Mouse (Mus musculus) midbrain, embryonic 12.5 days (tissue): ENCODE measurements around the gene Myh9. TPM values are rescaled to one million over a fixed set of nuclear protein-coding genes. Genes with fewer than 3 reads are reported as not detected.

Experiments
- ATAC-seq: fragments of 200-750 bp; cut with Nextera tagmentation; 2 replicates; pipeline ENCODE4 v1.8.0; 2017; ENCODE audit warnings: low read depth, moderate TSS enrichment, moderate library complexity; ENCODE audit not compliant: low FRiP score
- H3K27ac ChIP-seq: fragments of 300-500 bp; sonication (generic); replicated peaks from 2 replicates; pipeline ENCODE4 v1.5.1; 2016; ENCODE audit warnings: mild to moderate bottlenecking
- H3K27me3 ChIP-seq: fragments of 300-500 bp; sonication (generic); 2 replicates; pipeline ENCODE4 v1.6.1; 2016; ENCODE audit warnings: mild to moderate bottlenecking
- H3K36me3 ChIP-seq: fragments of 300-500 bp; sonication (generic); 2 replicates; pipeline ENCODE4 v1.6.1; 2016
- H3K4me1 ChIP-seq: fragments of 300-500 bp; sonication (generic); 2 replicates; pipeline ENCODE4 v1.6.1; 2016
- H3K4me2 ChIP-seq: fragments of 300-500 bp; sonication (generic); replicated peaks from 2 replicates; pipeline ENCODE4 v1.6.1; 2016; ENCODE audit warnings: mild to moderate bottlenecking, moderate library complexity
- H3K4me3 ChIP-seq: fragments of 300-500 bp; sonication (generic); 2 replicates; pipeline ENCODE4 v1.5.1; 2016; ENCODE audit warnings: mild to moderate bottlenecking
- H3K9ac ChIP-seq: fragments of 300-500 bp; sonication (generic); replicated peaks from 2 replicates; pipeline ENCODE4 v1.6.1; 2016; ENCODE audit warnings: mild to moderate bottlenecking, moderate library complexity
- H3K9me3 ChIP-seq: fragments of 300-500 bp; sonication (generic); 2 replicates; pipeline ENCODE4 v1.6.1; 2016; ENCODE audit warnings: mild to moderate bottlenecking
- WGBS: fragments of 180-500 bp; shearing (Covaris S2); methylation state at CpG from one replicate; pipeline ENCODE4 v1.1.7; 2016; 5-methylcytosine and 5-hydroxymethylcytosine counted together
- polyA plus RNA-seq: library from polyadenylated mRNA; unstranded; fragments of >200 nt; fragmentation: Nextera tagmentation; extraction: Ambion mirVana; gene quantifications from 2 replicates; pipeline ENCODE4 v1.2.1, GENCODE M21; 2016

Gene Myh9
- polyA plus RNA-seq, 1 experiment from 2014 or later, result 24.9 TPM

DNA sequence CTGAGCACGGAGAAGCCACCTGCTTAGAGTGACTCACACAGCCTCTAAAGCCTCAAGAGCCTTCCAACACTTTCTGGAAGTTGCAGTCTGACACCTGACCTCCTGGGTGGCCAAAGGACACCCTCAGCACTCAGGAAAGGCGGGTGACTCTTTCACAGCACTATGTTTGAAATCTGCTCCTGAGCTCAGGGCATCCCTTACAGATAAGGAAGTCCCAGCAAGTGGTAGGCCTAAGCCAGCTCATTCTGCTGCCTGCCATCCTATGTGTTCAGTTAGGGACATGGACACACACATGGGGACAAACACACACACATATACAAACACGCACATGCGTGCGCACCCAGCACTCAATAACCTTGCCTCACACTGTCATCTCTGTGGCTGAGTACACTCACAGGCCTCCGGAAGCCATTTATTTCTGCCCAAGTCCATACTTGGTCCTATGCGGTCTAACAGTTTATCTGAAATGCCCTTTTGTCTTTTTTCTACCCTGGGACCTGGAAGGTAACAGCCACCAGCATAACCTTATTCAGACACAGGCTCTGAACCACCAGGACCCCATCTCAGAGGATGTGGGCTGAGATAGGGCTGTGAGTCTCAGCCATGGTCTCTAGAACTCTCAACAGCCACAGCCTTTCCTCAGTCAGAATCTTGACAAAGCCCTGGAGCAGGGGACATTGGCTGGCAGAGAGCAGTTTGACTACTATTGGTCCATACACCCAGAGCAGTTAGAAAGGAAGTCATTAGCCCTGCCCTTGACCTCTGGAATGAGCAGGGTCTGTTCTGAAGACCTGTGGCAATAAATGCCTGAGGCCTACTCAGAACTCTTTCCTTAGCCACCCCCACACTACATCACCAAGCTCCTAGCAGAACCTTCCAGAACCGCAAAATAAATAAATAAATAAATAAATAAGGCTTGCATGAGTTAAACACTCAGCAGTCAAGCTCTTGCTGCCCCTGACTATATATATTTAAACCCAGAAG, 42.2 kb downstream of the Myh9 start:
- peak overlapping the region; percentile 63; the same call in 1 of the 2 replicates for H3K27ac ChIP-seq
- H3K9me3 ChIP-seq, result no peaks in the 10 kb centered on the region
- no peak for ATAC-seq
- H3K4me2 ChIP-seq, result no peak overlapping the region
- no peaks in the 10 kb centered on the region for H3K27me3 ChIP-seq
- no peak overlapping the region for H3K9ac ChIP-seq
- peaks cover 16% of the 10 kb centered on the region for H3K4me1 ChIP-seq
- 87% methylated on average over 8 of the region's 8 CpGs for WGBS
- H3K36me3 ChIP-seq, result 0 out of 2 replicates have a peak, but pooled peaks cover 13% of the 10 kb centered on the region
- no peak overlapping the region for H3K4me3 ChIP-seq

DNA sequence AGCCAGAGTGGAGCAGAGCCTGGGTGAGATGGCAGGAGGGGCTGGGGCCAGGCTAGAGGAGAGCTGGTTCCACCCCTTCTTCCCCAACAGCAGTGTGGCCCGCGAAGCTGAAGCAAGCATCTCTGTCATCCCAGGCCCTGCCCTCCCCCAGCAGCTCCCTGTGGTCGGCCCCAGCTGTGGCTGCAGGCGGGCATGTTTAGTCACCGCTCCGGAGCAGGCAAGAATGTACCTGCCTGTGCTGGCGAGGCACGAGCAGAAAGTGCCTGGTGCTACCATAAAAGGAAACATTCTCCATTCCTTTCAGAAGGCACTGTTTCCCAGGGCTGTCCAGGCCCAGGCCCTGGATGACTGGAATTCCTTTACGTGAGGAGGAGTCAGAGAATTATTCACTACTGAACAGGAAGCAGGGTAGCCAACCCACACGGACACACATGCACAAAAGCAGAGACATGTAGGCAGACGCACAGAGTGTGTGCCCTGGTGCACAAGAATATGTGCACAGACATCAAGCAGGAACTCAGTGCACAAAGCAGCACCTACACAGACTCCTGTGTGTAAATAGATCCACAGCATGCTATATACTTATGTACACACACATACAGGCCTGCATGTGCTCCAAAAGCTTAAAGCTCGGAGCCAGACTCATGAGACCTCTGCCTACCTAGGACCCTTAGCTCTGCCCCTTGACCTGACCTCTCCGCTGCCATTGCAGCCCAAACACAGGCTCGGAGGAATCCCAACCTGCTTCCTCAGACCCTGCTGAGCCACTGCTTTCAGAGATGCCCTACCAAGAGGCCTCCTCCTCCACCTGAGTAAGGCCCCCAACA, 43.1 kb downstream of the Myh9 start:
- no peak for ATAC-seq
- no peak overlapping the region for H3K4me2 ChIP-seq
- H3K27ac ChIP-seq, result peak overlapping the region; percentile 63
- H3K4me1 ChIP-seq, result peaks cover 16% of the 10 kb centered on the region
- peaks cover 14% of the 10 kb centered on the region; the same call in 1 of the 2 replicates for H3K36me3 ChIP-seq
- no peaks in the 10 kb centered on the region for H3K9me3 ChIP-seq
- no peak overlapping the region for H3K9ac ChIP-seq
- 32% methylated on average over 14 of the region's 14 CpGs for WGBS
- no peak overlapping the region for H3K4me3 ChIP-seq
- H3K27me3 ChIP-seq, result no peaks in the 10 kb centered on the region

DNA sequence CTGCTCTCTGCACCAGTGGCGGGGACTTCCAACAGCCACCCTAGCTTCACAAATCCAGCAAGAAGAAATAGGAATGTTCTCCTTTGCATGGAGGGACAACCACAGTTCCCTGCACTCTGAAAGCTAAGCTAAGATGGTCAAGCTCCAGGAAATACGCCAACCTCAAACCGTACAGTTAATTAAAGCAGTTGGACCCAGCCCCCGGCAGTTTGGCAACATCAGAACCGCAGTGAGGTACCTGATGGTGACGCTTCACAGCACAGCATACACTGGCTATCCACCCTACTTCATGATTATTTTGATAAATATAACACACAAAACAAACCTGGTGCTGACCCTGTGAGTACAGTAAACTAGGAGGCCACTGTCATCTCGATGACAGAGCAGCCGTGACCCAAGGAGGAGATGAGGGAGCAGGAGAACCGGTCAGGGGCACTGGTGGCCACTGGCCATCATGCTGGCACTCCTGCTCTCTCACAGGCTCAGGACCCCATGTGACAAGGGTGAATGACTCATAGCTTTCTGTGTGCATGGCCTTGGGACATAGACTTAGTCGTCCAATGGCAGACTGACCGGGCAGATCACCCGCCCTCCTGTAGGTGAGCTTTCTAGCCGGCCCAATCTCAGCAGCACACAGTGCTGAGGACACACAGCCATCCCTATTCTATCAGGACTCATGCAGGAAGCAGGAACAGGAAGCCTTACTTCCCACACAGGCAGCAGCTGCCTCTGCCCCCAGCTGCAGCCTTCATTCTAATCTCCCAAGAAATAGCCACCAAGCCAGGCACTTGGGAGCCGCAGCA, 44.2 kb downstream of the Myh9 start:
- Histone ChIP-seq H3K9me3 (no peaks in the 10 kb centered on the region), H3K9ac (no peak overlapping the region), H3K27me3 (no peaks in the 10 kb centered on the region), H3K4me3 (no peak overlapping the region), H3K4me2 (no peak overlapping the region), H3K36me3 (peaks cover 14% of the 10 kb centered on the region; the same call in 1 of the 2 replicates), H3K4me1 (peaks cover 16% of the 10 kb centered on the region), H3K27ac (peak overlapping the region; percentile 63)
- ATAC-seq, result no peak
- WGBS, result 87% methylated on average over 14 of the region's 14 CpGs

DNA sequence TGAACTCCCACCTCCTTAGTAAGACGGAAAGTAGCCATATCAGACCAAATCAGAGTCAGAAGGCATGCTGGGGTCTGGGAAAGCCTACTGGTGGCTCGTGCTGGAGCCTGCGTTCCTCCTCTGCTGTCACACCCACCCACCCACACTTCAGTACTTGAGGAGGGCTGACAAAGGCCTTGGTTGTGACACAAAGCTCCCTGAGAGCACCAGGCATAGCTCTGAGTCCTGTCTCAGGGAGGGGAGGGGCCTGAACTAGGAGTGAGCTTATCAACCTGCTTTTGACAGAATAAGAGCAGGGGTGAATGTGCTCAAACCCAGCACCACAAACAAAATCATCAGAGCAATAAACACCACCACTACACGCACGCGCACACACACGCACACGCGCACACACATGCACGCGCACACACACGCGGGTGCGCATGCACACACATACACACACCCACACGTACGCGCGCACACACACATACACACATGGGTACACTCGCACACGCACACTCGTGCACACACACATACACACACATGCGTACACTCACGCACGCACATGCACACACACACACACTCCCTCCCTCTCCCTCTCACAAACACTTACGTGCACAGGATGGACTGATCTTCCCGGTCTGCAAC, 45.5 kb downstream of the Myh9 start:
- ATAC-seq, result no peak
- H3K4me2 ChIP-seq, result no peak overlapping the region
- no peak overlapping the region for H3K9ac ChIP-seq
- H3K27ac ChIP-seq, result no peak overlapping the region
- WGBS, result 95% methylated on average over 26 of the region's 26 CpGs
- H3K4me3 ChIP-seq, result no peak overlapping the region
- H3K4me1 ChIP-seq, result peaks cover 16% of the 10 kb centered on the region
- H3K36me3 ChIP-seq, result peaks cover 14% of the 10 kb centered on the region
- no peaks in the 10 kb centered on the region for H3K9me3 ChIP-seq
- no peaks in the 10 kb centered on the region for H3K27me3 ChIP-seq

DNA sequence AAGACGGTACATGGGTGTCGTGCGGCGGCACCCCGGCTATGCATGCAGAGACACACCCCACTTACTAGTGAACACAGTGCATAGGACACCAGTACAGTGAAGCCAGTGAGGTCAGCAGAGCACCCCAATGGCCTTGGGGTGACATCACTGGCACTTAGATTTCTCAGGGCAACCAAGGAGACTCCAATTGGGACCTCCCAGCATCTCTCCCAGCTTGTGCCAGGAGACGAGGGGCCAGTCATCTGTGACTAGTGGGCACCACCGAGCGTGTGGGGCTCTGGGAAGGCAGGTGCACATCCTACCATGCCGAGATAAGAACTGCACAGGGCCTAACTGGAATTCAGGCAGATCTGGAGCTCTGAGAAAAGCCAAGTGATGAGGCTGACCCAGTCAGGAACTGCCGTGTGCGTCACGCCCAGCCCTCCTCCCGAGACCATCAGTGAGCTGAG, 47.0 kb downstream of the Myh9 start:
- peaks cover 29% of the 10 kb centered on the region for H3K36me3 ChIP-seq

DNA sequence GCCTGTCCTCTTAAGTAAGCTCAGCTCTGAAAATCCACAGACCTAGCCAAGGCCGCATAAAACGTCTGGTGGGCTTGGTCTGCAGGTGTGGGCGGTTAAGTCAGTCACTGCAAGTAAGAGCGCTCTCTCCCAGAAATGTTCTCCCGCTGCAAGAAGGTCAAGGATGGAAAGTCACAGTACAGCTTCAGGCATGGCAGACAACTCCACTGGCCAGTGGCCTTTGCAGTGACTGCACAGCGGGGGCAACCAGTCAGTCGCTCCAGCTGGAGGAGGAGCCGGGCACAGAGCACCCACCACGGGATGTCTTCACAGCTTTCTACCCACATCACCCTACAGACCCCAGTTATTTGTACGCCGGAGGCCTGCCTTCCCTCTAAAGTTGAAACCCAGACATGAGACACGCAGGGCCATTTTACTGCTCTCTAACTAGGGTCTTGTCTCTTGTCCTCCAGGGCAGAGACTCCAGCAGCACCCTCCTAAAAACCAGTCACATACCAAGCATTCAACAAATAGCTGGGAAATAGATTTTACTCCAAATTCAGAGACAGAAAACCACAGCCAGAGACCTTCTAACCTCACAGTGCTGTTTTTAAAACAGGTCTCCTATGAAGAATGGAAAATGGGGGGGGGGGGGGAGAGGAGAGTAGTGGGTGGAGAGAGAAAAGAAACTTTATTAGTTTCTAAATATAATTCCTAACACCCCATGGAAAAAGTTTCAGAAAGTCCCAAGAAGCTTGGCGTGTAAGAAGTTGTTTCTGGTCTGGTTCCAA, 47.7 kb downstream of the Myh9 start:
- WGBS, result 92% methylated on average over 13 of the region's 13 CpGs
- no peak for ATAC-seq
- H3K9ac ChIP-seq, result no peak overlapping the region
- no peak overlapping the region for H3K27ac ChIP-seq
- no peaks in the 10 kb centered on the region for H3K9me3 ChIP-seq
- H3K27me3 ChIP-seq, result no peaks in the 10 kb centered on the region
- peaks cover 35% of the 10 kb centered on the region for H3K36me3 ChIP-seq
- no peak overlapping the region for H3K4me2 ChIP-seq
- no peak overlapping the region for H3K4me3 ChIP-seq
- H3K4me1 ChIP-seq, result peaks cover 15% of the 10 kb centered on the region

More for the DNA sequence above, 47.0 kb downstream of the Myh9 start:
- H3K9me3 ChIP-seq, result no peaks in the 10 kb centered on the region
- H3K4me1 ChIP-seq, result peaks cover 16% of the 10 kb centered on the region
- H3K4me2 ChIP-seq, result no peak overlapping the region
- WGBS, result 91% methylated on average over 13 of the region's 13 CpGs
- no peak overlapping the region for H3K4me3 ChIP-seq
- ATAC-seq, result no peak
- no peak overlapping the region for H3K9ac ChIP-seq
- no peaks in the 10 kb centered on the region for H3K27me3 ChIP-seq
- no peak overlapping the region for H3K27ac ChIP-seq

DNA sequence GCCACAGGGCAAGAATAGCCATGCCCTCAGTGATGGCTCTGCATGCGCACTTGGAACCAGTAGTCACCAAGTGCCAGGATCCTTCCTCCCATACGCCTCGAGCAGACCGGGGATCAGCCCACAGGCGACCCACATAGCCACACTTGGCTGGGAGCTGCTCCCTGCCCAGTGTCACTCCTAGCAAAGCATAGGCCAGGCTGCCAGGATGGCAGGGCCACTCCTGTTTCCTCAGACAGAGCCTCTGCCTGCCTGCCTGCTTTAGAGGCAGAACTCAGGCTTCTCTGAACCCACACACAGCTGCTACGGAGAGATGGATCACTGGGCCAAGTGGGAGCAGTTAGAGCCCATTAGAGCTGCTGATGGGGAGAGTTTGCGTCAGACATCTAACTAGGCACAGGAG, 48.4 kb downstream of the Myh9 start:
- 94% methylated on average over 7 of the region's 7 CpGs for WGBS
- no peak for ATAC-seq
- peaks cover 42% of the 10 kb centered on the region for H3K36me3 ChIP-seq

DNA sequence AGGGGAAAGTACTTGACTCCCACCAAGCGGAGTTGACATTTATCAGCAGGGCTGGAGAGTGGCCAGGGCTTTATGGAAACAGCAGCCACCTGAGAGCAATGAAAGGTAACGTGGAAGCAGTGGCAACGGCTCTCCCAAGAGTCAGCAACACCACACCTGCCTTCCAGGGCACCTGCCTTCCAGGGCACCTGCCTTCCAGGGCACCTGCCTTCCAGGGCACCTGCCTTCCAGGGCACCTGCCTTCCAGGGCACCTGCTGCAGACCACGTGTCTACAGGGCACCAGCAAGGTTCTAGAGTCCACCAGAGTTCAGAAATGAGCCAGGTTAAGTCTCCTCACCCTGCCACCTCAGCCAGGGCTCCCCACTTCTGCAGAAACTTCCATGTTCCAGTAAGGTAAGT, 48.9 kb downstream of the Myh9 start:
- Histone ChIP-seq H3K9ac (no peak overlapping the region), H3K4me2 (no peak overlapping the region), H3K27ac (no peak overlapping the region), H3K9me3 (no peaks in the 10 kb centered on the region), H3K4me1 (0 out of 2 replicates have a peak, but pooled peaks cover 5% of the 10 kb centered on the region), H3K4me3 (no peak overlapping the region), H3K36me3 (peaks cover 47% of the 10 kb centered on the region), H3K27me3 (no peaks in the 10 kb centered on the region)
- 90% methylated on average over 4 of the region's 4 CpGs for WGBS
- no peak for ATAC-seq

More for the DNA sequence above, 48.4 kb downstream of the Myh9 start:
- Histone ChIP-seq H3K27me3 (no peaks in the 10 kb centered on the region), H3K9me3 (no peaks in the 10 kb centered on the region), H3K4me2 (no peak overlapping the region), H3K4me3 (no peak overlapping the region), H3K9ac (no peak overlapping the region), H3K27ac (no peak overlapping the region), H3K4me1 (peaks cover 8% of the 10 kb centered on the region; the same call in 1 of the 2 replicates)

DNA sequence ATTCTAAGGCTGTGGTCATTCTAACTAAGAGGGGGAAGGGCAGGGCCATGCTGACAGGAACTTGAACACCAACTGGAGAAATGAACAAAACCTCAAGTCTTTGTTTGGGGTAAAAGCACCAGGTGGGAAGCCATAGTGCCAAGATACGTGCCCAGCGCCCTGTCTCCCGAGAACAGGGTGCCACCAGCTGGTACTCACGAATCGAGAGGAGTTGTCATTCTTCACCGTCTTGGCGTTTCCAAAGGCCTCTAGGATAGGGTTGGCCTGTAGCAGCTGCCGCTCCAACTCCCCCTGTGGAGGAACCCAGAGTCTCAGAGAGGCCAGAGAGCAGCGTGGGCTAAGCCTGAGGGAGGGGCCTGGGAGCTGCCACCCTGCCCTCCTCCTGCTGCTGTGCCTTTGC, 49.9 kb downstream of the Myh9 start:
- Histone ChIP-seq H3K4me3 (no peak overlapping the region), H3K36me3 (peaks cover 54% of the 10 kb centered on the region), H3K27ac (no peak overlapping the region), H3K9ac (no peak overlapping the region), H3K4me1 (no peaks in the 10 kb centered on the region), H3K4me2 (no peak overlapping the region), H3K27me3 (no peaks in the 10 kb centered on the region), H3K9me3 (no peaks in the 10 kb centered on the region)
- 88% methylated on average over 9 of the region's 9 CpGs for WGBS
- no peak for ATAC-seq

DNA sequence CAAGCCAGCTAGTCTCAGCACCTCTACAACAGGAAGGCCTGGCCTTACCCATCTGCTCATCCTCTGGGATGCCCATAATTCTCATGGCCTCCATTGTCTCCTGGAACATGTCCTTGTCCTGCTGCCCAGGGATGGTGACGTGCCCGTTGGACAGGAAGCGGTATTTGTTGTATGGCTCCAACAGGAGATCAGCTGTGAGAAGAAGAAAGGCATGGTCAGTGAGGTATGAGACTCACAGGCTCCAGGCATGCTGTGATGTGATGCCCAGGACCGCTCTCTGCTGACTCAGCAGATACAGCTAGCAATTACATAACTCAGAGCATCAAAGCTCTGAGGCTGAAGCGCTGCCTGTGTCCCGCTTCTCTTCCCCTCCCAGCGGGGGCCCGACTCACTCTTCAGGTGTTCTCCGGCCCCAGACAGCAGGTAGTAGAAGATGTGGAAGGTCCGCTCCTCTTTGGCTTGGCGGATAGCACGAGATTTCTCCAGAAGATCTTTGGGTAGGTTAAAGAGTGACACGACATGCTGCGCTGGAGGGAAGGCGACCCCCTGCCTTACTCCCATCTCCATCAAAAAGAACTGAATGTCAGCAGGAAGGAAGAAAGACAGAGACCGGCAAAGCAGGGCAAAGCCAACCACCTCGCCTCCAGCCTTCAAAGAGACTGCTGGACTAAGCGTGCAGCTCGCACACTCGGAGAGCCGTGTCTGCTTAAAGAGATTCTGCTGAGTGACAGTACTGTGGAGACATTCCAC, 51.1 kb downstream of the Myh9 start:
- H3K4me2 ChIP-seq, result no peak overlapping the region
- H3K27ac ChIP-seq, result no peak overlapping the region
- no peak for ATAC-seq
- H3K4me1 ChIP-seq, result no peaks in the 10 kb centered on the region
- 0 out of 2 replicates have a peak overlapping the region, but pooled peaks have one; percentile 4 for H3K9ac ChIP-seq
- H3K4me3 ChIP-seq, result no peak overlapping the region
- no peaks in the 10 kb centered on the region for H3K9me3 ChIP-seq
- WGBS, result 87% methylated on average over 21 of the region's 21 CpGs
- H3K36me3 ChIP-seq, result peaks cover 65% of the 10 kb centered on the region
- no peaks in the 10 kb centered on the region for H3K27me3 ChIP-seq
